Mouse (Mus musculus): ENCODE data around the gene Rcan2. TPM values are rescaled to one million over a fixed set of nuclear protein-coding genes. Genes with fewer than 3 reads are reported as not detected.

Gene Rcan2
- polyA plus RNA-seq, 2 experiments: 0.57 to 0.59 TPM

DNA sequence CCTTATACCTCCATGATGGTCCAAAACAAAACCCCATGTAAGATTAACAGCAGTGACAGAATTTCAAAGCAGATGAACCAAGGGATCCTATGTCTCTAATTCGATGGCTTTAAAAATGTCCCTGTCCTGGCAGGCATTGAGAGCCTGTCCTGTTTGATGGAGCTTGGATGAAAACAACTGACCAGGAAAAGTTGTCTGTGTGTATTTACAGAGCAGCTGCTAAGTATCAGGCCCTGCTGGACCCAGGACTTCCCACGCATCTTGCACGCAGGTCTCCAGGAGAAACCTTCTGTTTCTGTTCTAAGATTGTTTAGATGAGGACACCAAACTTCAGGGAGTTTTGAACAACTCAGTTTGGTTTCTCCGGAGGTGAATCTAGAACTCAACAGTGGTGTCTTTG, 14.2 kb downstream of the Rcan2 start:
- Histone ChIP-seq H3K27me3 (ENCODE audit: control insufficient read depth, insufficient read depth, low read length) (no peaks in the 10 kb centered on the region), H3K9me3 (ENCODE audit: control insufficient read depth, low read length) (no peaks in the 10 kb centered on the region), H3K4me3 (ENCODE audit: insufficient read depth in 1 of 2, low read depth in 2 of 2, low read length in 2 of 2) (no peak overlapping the region), H3K27ac (no peak overlapping the region), H3K36me3 (replicated peaks; ENCODE audit: control insufficient read depth, insufficient read depth, low read depth) (no peaks in the 10 kb centered on the region), H3K9ac (replicated peaks) (no peak overlapping the region), H3K4me1 (replicated peaks; ENCODE audit: control insufficient read depth in 2 of 2, insufficient read depth in 2 of 2, low read length in 1 of 2) (no peaks in the 10 kb centered on the region), H3K4me2 (ENCODE audit: low read depth) (no peak overlapping the region)
- DNase-seq (ENCODE audit: low read depth in 3 of 3, low spot score in 3 of 3): no peak
- 57% methylated on average over 4 of the region's 4 CpGs for WGBS (ENCODE audit: insufficient replicate concordance)
- no peak for ATAC-seq (ENCODE audit: insufficient read depth)
- no peak for TF ChIP-seq EP300 (IDR thresholded peaks at IDR 0.05; ENCODE audit: low read depth)
- TF ChIP-seq CTCF (IDR thresholded peaks at IDR 0.05; ENCODE audit: low read depth): no peak

- Histone ChIP-seq H3K4me2 (ENCODE audit: low read depth) (no peak overlapping the region), H3K36me3 (replicated peaks; ENCODE audit: control insufficient read depth, insufficient read depth, low read depth) (no peaks in the 10 kb centered on the region), H3K4me1 (replicated peaks; ENCODE audit: control insufficient read depth in 2 of 2, insufficient read depth in 2 of 2, low read length in 1 of 2) (no peaks in the 10 kb centered on the region), H3K27ac (no peak overlapping the region), H3K4me3 (ENCODE audit: insufficient read depth in 1 of 2, low read depth in 2 of 2, low read length in 2 of 2) (no peak overlapping the region), H3K27me3 (ENCODE audit: control insufficient read depth, insufficient read depth, low read length) (no peaks in the 10 kb centered on the region), H3K9me3 (ENCODE audit: control insufficient read depth, low read length) (no peaks in the 10 kb centered on the region), H3K9ac (replicated peaks) (no peak overlapping the region)
- ATAC-seq (ENCODE audit: insufficient read depth): no peak
- DNase-seq (ENCODE audit: low read depth in 3 of 3, low spot score in 3 of 3): no peak
- TF ChIP-seq CTCF (IDR thresholded peaks at IDR 0.05; ENCODE audit: low read depth): no peak
- TF ChIP-seq EP300 (IDR thresholded peaks at IDR 0.05; ENCODE audit: low read depth): no peak
- WGBS (ENCODE audit: insufficient replicate concordance): 67% methylated on average over 1 of the region's 1 CpGs
Observed at GRCm38 (mm10) chr17:43816480-43816879, 15.3 kb downstream of the Rcan2 start.

GRCm38 (mm10) chr17:43817171-43817570, 16.0 kb downstream of the Rcan2 start:
- H3K4me3 ChIP-seq (ENCODE audit: insufficient read depth in 1 of 2, low read depth in 2 of 2, low read length in 2 of 2): no peak overlapping the region
- ATAC-seq (ENCODE audit: insufficient read depth) (no peak), DNase-seq (ENCODE audit: low read depth in 3 of 3, low spot score in 3 of 3) (no peak)
- TF ChIP-seq EP300 (IDR thresholded peaks at IDR 0.05; ENCODE audit: low read depth) (no peak), CTCF (IDR thresholded peaks at IDR 0.05; ENCODE audit: low read depth) (no peak)
- H3K27me3 ChIP-seq (ENCODE audit: control insufficient read depth, insufficient read depth, low read length): no peaks in the 10 kb centered on the region
- H3K27ac ChIP-seq: no peak overlapping the region
- no peak overlapping the region for H3K9ac ChIP-seq (replicated peaks)
- H3K9me3 ChIP-seq (ENCODE audit: control insufficient read depth, low read length): no peaks in the 10 kb centered on the region
- H3K4me1 ChIP-seq (replicated peaks; ENCODE audit: control insufficient read depth in 2 of 2, insufficient read depth in 2 of 2, low read length in 1 of 2): no peaks in the 10 kb centered on the region
- H3K4me2 ChIP-seq (ENCODE audit: low read depth): no peak overlapping the region
- H3K36me3 ChIP-seq (replicated peaks; ENCODE audit: control insufficient read depth, insufficient read depth, low read depth): no peaks in the 10 kb centered on the region
- WGBS (ENCODE audit: insufficient replicate concordance): 63% methylated on average over 10 of the region's 10 CpGs

- DNase-seq (ENCODE audit: low read depth in 3 of 3, low spot score in 3 of 3) (no peak), ATAC-seq (ENCODE audit: insufficient read depth) (no peak)
- Histone ChIP-seq H3K36me3 (replicated peaks; ENCODE audit: control insufficient read depth, insufficient read depth, low read depth) (no peaks in the 10 kb centered on the region), H3K4me1 (replicated peaks; ENCODE audit: control insufficient read depth in 2 of 2, insufficient read depth in 2 of 2, low read length in 1 of 2) (no peaks in the 10 kb centered on the region), H3K27ac (no peak overlapping the region), H3K4me3 (ENCODE audit: insufficient read depth in 1 of 2, low read depth in 2 of 2, low read length in 2 of 2) (no peak overlapping the region), H3K9ac (replicated peaks) (no peak overlapping the region), H3K9me3 (ENCODE audit: control insufficient read depth, low read length) (no peaks in the 10 kb centered on the region), H3K4me2 (ENCODE audit: low read depth) (no peak overlapping the region), H3K27me3 (ENCODE audit: control insufficient read depth, insufficient read depth, low read length) (no peaks in the 10 kb centered on the region)
- WGBS (ENCODE audit: insufficient replicate concordance): 60% methylated on average over 6 of the region's 6 CpGs
- TF ChIP-seq CTCF (IDR thresholded peaks at IDR 0.05; ENCODE audit: low read depth) (no peak; the same call in 1 of the 2 replicates), EP300 (IDR thresholded peaks at IDR 0.05; ENCODE audit: low read depth) (no peak)
Observed at GRCm38 (mm10) chr17:43818390-43818789, 17.2 kb downstream of the Rcan2 start.

DNA sequence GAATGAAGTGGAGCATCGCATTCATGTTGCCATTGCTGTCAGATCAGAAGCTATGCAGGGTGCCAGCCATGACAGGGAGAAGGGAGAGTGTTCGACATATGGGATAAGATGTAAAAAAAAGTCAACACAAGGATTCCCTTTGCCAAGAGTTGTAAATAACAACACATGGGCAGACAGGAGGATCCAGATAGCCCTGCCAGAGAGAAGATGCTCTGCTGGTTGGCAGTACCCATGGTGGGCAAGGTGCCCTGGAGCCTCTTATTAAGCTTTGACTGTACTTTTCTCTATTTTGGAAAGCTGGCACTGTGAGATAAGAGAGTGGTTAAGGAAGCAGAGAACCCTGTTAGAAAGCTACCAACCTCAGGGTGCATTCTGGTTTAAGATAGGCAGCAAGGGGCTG, 19.8 kb downstream of the Rcan2 start:
- Histone ChIP-seq H3K4me3 (ENCODE audit: insufficient read depth in 1 of 2, low read depth in 2 of 2, low read length in 2 of 2) (no peak overlapping the region), H3K4me2 (ENCODE audit: low read depth) (no peak overlapping the region), H3K27ac (no peak overlapping the region), H3K4me1 (replicated peaks; ENCODE audit: control insufficient read depth in 2 of 2, insufficient read depth in 2 of 2, low read length in 1 of 2) (no peaks in the 10 kb centered on the region), H3K9me3 (ENCODE audit: control insufficient read depth, low read length) (no peaks in the 10 kb centered on the region), H3K27me3 (ENCODE audit: control insufficient read depth, insufficient read depth, low read length) (no peaks in the 10 kb centered on the region), H3K9ac (replicated peaks) (no peak overlapping the region), H3K36me3 (replicated peaks; ENCODE audit: control insufficient read depth, insufficient read depth, low read depth) (no peaks in the 10 kb centered on the region)
- TF ChIP-seq CTCF (IDR thresholded peaks at IDR 0.05; ENCODE audit: low read depth) (no peak), EP300 (IDR thresholded peaks at IDR 0.05; ENCODE audit: low read depth) (no peak)
- WGBS (ENCODE audit: insufficient replicate concordance): 49% methylated on average over 2 of the region's 2 CpGs
- no peak for DNase-seq (ENCODE audit: low read depth in 3 of 3, low spot score in 3 of 3)
- ATAC-seq (ENCODE audit: insufficient read depth): no peak
